Mouse (Mus musculus) bone marrow macrophage, adult 2 months (primary cell): ENCODE measurements around the gene Cdipt.

ENCODE experiments used
- CTCF ChIP-seq: IDR thresholded peaks from 2 replicates; pipeline ENCODE4 v1.5.1; 2012; ENCODE audit warnings: low read depth, mild to moderate bottlenecking, low read length, moderate library complexity
- POLR2A ChIP-seq: IDR thresholded peaks from 2 replicates; pipeline ENCODE4 v1.6.1; 2012; ENCODE audit warnings: mild to moderate bottlenecking, low read depth, low read length, borderline replicate concordance

GRCm38 (mm10) chr7:126986319-126986718 lies 10.6 kb downstream of the Cdipt start:
- TF ChIP-seq CTCF: no peak
- TF ChIP-seq POLR2A: no peak
